Mouse (Mus musculus): Measurements from ENCODE around the gene Pabpc1l. TPM values are rescaled to one million over a fixed set of nuclear protein-coding genes. Genes with fewer than 3 reads are reported as not detected.

The Pabpc1l gene
- total RNA-seq (2021) = under 1 TPM; 0.79 to 0.83 TPM
- long read RNA-seq, experiment 1, partial matches to known transcripts = 0 of 1 reads
- long read RNA-seq, experiment 1, other reads (novel, unspliced or antisense) = 1 of 1 reads
- long read RNA-seq, experiment 2 = 0 reads

GRCm38 (mm10) chr2:164025150-164025549 lies at the start of gene Pabpc1l:
TSS of gene Pabpc1l (plus strand) at chr2:164025450.
- intact Hi-C loops (cut with DNase I) = no loop called here
- DNase-seq = no peak

- peak in 1 of 2 experiments; percentile 33 for DNase-seq
- intact Hi-C loops (cut with DNase I) = no loop called here
Observed at GRCm38 (mm10) chr2:163976448-163976847, 48.8 kb upstream of the Pabpc1l start.

- DNase-seq = no peak
- intact Hi-C loops (cut with DNase I) = no loop called here
Observed at GRCm38 (mm10) chr2:163987233-163987632, 38.0 kb upstream of the Pabpc1l start.

- no peak for DNase-seq
- intact Hi-C loops (cut with DNase I) = no loop called here
Observed at GRCm38 (mm10) chr2:163992871-163993270, 32.4 kb upstream of the Pabpc1l start.

GRCm38 (mm10) chr2:163994654-163994976 lies 30.6 kb upstream of the Pabpc1l start, which contains the start of gene Ywhab:
TSS of gene Ywhab (plus strand) at chr2:163994960.
- no peak for DNase-seq
- intact Hi-C loops (cut with DNase I) = no loop called here

- peak; percentile 91 to 93 for DNase-seq
- intact Hi-C loops (cut with DNase I) = loop anchor here (5.0 kb wide), 1 partner anchor 57 kb away; no protein-coding TSS in a partner anchor
Observed at GRCm38 (mm10) chr2:163994977-163995862, 30.0 kb upstream of the Pabpc1l start.

GRCm38 (mm10) chr2:163996275-163996674 lies 29.0 kb upstream of the Pabpc1l start:
- no peak for DNase-seq
- intact Hi-C loops (cut with DNase I) = loop anchor here (2.0 to 5.0 kb wide), 2 partner anchors 56 to 79 kb away; no protein-coding TSS in a partner anchor

GRCm38 (mm10) chr2:163996899-163997298 lies 28.4 kb upstream of the Pabpc1l start:
- no peak for DNase-seq
- intact Hi-C loops (cut with DNase I) = loop anchor here (2.0 to 5.0 kb wide), 2 partner anchors 55 to 78 kb away; no protein-coding TSS in a partner anchor

- intact Hi-C loops (cut with DNase I) = loop anchor here (5.0 kb wide), 1 partner anchor 53 kb away; no protein-coding TSS in a partner anchor
- no peak for DNase-seq
Observed at GRCm38 (mm10) chr2:163998981-163999380, 26.3 kb upstream of the Pabpc1l start.

GRCm38 (mm10) chr2:164002637-164003036 lies 22.6 kb upstream of the Pabpc1l start:
- intact Hi-C loops (cut with DNase I) = no loop called here
- no peak for DNase-seq

GRCm38 (mm10) chr2:164004503-164004902 lies 20.7 kb upstream of the Pabpc1l start:
- intact Hi-C loops (cut with DNase I) = no loop called here

GRCm38 (mm10) chr2:164006932-164007331 lies 18.3 kb upstream of the Pabpc1l start:
- intact Hi-C loops (cut with DNase I) = no loop called here
- DNase-seq = peak in 1 of 2 experiments; percentile 27

More at GRCm38 (mm10) chr2:164004503-164004902, 20.7 kb upstream of the Pabpc1l start:
- no peak for DNase-seq

- no peak for DNase-seq
- intact Hi-C loops (cut with DNase I) = no loop called here
Observed at GRCm38 (mm10) chr2:164007547-164007946, 17.7 kb upstream of the Pabpc1l start.

- DNase-seq = no peak
- intact Hi-C loops (cut with DNase I) = no loop called here
Observed at GRCm38 (mm10) chr2:164007987-164008545, 17.2 kb upstream of the Pabpc1l start.

- intact Hi-C loops (cut with DNase I) = no loop called here
- no peak for DNase-seq
Observed at GRCm38 (mm10) chr2:164009227-164009626, 16.0 kb upstream of the Pabpc1l start.

- no peak for DNase-seq
- intact Hi-C loops (cut with DNase I) = no loop called here
Observed at GRCm38 (mm10) chr2:164010496-164010895, 14.8 kb upstream of the Pabpc1l start.

GRCm38 (mm10) chr2:164010944-164011343 lies 14.3 kb upstream of the Pabpc1l start:
- DNase-seq = no peak
- intact Hi-C loops (cut with DNase I) = no loop called here

GRCm38 (mm10) chr2:164015304-164015703 lies 9.9 kb upstream of the Pabpc1l start:
- no peak for DNase-seq
- intact Hi-C loops (cut with DNase I) = no loop called here

GRCm38 (mm10) chr2:164018910-164019309 lies 6.3 kb upstream of the Pabpc1l start:
- intact Hi-C loops (cut with DNase I) = no loop called here
- DNase-seq = no peak

- DNase-seq = no peak
Observed at GRCm38 (mm10) chr2:164019943-164020342, 5.3 kb upstream of the Pabpc1l start.

GRCm38 (mm10) chr2:164022104-164022503 lies 3.1 kb upstream of the Pabpc1l start:
- DNase-seq = no peak
- intact Hi-C loops (cut with DNase I) = no loop called here

More at GRCm38 (mm10) chr2:164019943-164020342, 5.3 kb upstream of the Pabpc1l start:
- intact Hi-C loops (cut with DNase I) = no loop called here
